Mouse (Mus musculus) large intestine, adult 2 months (tissue): ENCODE data around the gene Gm36210. TPM values are rescaled to one million over a fixed set of nuclear protein-coding genes. Genes with fewer than 3 reads are reported as not detected.
"Not testable (repeated sequence)": the region's sequence is repeated elsewhere in the genome, so short reads cannot be mapped to it uniquely, and the experiment has no call there.

ENCODE experiments used
- DNase-seq: peaks from one replicate; pipeline ENCODE4 v3.0.0-alpha.2; 2012; ENCODE audit warnings: low read depth, low spot score
- WGBS: fragments of 180-500 bp; shearing (Covaris S2); methylation state at CpG from one replicate; pipeline ENCODE4 v1.1.7; 2018; 5-methylcytosine and 5-hydroxymethylcytosine counted together
- polyA plus RNA-seq: library from polyadenylated mRNA; depleted of rRNA; stranded (reverse); fragments of >200 nt; gene quantifications from 2 replicates; pipeline ENCODE4 v1.2.3, GENCODE M21; 2012

Gm36210 gene
- polyA plus RNA-seq, 1 experiment = not detected

GRCm38 (mm10) chr7:4899649-4900522 is 6.4 kb downstream of the Gm36210 start:
- WGBS = 6% methylated on average over 19 of the region's 19 CpGs
- no peak for DNase-seq

DNA sequence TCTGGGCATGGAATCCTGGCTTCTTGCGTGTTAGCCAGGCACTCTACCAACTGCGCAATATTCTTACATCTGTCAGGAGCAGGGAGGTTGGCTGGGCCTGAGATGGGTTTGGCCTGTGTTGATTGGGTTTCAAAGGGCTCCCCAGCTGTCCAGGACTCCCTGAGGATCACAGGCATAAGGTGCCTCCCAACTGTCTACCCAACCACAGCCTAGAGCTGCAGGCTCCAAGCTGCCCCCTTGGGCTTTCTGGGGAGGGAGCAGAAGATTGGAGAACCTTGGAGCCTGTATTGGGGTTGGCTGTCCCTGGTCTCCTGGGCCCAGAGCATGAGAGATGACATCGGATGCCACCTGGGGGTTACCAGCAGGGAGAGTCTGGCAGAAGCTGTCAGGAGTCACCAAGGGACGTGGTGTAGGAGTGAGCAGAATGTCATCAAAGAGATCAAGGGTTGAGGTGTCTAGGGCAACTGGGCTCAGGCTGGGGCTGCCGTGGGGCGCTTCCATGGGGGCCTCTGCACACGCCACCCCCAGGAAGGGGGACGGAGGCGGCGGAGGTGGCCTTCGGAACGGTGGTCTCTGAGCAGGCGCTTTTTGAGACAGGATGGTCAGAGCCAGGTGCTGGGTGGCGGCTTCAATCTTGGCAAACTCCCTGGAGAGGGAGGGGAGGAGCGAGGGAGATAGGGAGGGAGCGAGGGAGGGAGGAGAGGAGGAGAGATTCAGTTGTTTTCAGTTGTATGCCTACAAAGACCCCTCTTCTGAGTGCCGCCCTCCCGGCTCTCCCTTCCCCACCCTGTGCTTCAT is 7.3 kb downstream of the Gm36210 start:
- DNase-seq = no peak
- 27% methylated on average over 18 of the region's 18 CpGs for WGBS

- no peak for DNase-seq
- 55% methylated on average over 11 of the region's 11 CpGs for WGBS
These were observed 11.1 kb downstream of the Gm36210 start for GRCm38 (mm10) chr7:4895186-4895585.

DNA sequence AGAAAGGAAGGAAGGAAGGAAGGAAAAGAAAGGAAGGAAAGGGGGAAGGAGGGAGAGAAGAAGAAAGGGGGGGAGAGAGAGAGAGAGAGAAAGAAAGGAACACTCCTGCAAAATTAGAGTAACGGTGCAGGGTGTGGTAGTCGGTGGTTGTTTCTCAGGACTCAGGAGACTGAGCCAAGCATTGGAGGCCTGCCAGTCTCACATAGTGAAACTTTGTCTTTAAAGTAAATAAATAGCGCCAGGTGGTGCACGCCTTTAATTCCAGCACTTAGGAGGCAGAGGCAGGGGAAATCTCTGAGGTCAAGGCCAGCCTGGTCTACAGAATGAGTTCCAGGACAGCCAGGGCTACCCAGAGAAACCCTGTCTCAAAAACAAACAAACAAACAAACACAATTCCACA is 19.6 kb downstream of the Gm36210 start:
- WGBS = 6% methylated on average over 4 of the region's 4 CpGs
- no peak for DNase-seq

- 41% methylated on average over 1 of the region's 1 CpGs for WGBS
- not testable (repeated sequence) for DNase-seq
These were observed 27.3 kb downstream of the Gm36210 start for GRCm38 (mm10) chr7:4879036-4879435.

- no peak for DNase-seq
These were observed 28.1 kb downstream of the Gm36210 start for GRCm38 (mm10) chr7:4878186-4878585.

GRCm38 (mm10) chr7:4877226-4877625 is 29.1 kb downstream of the Gm36210 start:
- WGBS = 2% methylated on average over 11 of the region's 11 CpGs
- DNase-seq = no peak

DNA sequence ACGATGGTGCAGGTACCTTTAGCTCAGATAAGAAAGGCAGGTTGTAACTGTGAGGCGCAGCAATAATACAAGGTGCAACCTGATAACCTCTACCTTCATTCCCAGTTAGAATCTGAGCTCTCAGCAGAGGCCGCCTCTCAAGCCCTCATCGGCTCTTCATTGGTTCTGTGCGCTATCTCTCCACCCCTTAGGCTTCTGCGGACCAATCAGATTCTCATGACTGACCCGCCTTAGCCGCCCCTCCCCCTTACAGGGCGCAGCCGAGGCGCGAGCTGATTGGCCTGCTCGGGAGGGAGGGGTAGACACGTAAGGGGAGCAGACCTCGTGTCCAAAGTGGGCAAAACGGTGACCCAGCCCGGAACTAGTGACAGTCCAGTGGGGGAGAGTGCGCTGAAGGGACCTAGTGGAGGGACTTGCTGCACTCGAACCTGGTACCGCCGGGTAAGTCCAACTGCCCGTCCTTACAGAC is 29.5 kb downstream of the Gm36210 start, which contains the start of gene Isoc2a:
Gene Isoc2a (plus strand): TSS at position 401 of the 469 bp plus-strand sequence.
- peak; percentile 95 for DNase-seq
- under 1% methylated on average over 22 of the region's 22 CpGs for WGBS

DNA sequence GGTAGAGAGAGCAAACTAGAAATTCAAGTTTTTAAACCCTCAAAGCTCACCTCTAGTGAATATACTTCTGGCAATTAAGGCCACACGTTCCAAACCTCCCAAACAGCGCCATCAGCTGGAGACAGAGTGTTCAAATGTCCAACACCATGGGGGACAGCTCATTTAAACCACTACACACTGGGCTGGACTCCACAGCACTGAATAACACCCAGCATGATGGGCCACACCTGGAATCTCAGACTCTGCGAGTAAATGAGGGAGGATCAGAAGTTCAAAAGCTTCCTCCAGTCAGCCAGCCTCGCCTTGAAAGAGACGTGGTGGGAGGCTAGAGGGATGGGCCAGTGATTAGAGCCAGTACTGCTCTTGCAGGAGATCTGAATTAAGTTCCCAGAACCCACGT is 36.2 kb downstream of the Gm36210 start, which contains the start of gene Isoc2b:
Gene Isoc2b (minus strand): TSS at position 126 of the 400 bp plus-strand sequence.
- 31% methylated on average over 6 of the region's 6 CpGs for WGBS
- no peak for DNase-seq

DNA sequence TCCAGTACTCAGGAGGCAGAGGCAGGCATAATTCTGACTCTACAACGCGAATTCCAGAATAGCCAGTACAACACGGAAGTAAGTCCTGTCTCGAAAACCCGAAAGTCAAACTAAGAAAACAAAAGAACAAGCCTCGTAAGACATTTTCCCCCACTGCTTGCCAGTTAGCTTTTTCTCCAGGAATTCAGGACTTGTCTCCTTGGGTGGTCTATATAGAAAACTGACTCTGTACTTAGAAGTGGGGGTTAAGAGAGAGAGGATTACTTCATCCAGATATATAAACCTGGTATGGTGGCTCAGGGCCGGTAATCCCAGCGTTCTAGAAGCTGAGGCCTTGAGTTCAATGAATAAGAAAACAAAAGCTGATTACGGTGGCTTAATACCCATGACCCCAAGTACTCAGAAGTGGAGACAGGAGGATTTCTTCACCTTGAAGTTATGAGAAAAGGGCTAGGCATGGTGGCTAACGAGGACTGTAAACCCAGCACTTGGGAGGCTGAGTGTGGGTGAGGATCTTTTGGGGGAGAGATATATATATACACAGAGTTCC is 39.6 kb downstream of the Gm36210 start:
- WGBS = 8% methylated on average over 10 of the region's 10 CpGs
- DNase-seq = no peak

- 4% methylated on average over 40 of the region's 40 CpGs for WGBS
- peak; percentile 98 for DNase-seq
These were observed 40.5 kb downstream of the Gm36210 start for GRCm38 (mm10) chr7:4865579-4866493.

GRCm38 (mm10) chr7:4865090-4865489 is 41.2 kb downstream of the Gm36210 start:
- no peak for DNase-seq
- WGBS = 54% methylated on average over 5 of the region's 5 CpGs

DNA sequence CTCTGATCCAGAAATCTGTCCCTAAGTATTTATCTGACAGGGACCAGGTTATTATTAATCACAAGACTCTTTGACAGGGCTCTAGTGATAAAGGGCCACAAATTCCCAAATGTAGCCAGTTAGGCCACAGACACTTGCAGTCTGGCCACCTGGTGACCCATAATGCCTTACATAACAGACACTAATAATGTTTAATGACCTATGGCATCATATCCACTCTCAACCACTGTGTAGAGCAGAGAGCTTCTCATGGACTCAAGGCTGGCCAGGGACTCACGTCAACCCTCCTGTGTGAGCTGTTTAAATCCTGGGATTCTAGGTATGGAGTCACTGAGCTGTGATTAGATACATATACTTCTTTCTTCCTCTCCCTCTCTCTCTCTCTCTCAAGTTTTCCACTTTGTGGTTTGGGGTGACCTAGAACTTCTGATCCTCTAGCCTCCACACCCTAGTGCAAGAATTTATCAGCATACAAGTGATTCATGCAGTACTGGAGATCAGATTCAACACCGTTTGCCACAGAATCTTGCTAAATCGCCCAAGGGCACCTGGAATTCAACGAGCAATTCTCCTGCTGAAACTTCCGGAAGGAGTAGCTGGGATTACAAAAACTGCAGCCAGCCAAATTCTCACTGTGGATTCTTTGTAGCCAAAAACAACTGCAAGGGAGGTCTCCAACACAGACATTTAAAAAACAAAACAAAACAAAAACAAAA is 42.0 kb downstream of the Gm36210 start:
- 88% methylated on average over 5 of the region's 5 CpGs for WGBS
- no peak for DNase-seq

GRCm38 (mm10) chr7:4863541-4864080 is 42.7 kb downstream of the Gm36210 start:
- whole genome bisulfite sequencing = 85% methylated on average over 7 of the region's 7 CpGs
- DNase-seq = no peak

DNA sequence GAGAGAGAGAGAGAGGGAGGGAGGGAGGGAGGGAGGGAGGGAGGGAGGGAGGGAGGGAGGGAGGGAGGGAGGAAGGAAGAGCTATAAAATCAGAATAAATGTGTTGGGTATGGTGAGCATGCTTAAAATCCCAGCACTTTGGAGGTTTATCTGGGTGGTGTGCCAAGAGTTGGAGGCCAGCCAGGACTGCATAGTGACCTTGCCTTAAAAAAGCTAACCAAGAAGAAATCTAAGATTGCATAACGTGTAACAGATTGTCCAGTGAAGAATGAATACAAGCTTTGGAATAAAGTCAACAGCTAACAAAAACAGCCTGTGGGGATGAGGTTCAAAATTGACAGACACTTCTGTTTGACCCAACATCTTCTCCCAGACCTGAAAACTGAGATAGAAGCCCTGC is 43.3 kb downstream of the Gm36210 start:
- WGBS = 7% methylated on average over 1 of the region's 1 CpGs
- DNase-seq = no peak

- DNase-seq = not testable (repeated sequence)
- WGBS = 77% methylated on average over 3 of the region's 3 CpGs
These were observed 45.4 kb downstream of the Gm36210 start for GRCm38 (mm10) chr7:4860926-4861325.

GRCm38 (mm10) chr7:4859418-4859978 is 46.8 kb downstream of the Gm36210 start:
- 45% methylated on average over 12 of the region's 12 CpGs for WGBS
- DNase-seq = no peak

DNA sequence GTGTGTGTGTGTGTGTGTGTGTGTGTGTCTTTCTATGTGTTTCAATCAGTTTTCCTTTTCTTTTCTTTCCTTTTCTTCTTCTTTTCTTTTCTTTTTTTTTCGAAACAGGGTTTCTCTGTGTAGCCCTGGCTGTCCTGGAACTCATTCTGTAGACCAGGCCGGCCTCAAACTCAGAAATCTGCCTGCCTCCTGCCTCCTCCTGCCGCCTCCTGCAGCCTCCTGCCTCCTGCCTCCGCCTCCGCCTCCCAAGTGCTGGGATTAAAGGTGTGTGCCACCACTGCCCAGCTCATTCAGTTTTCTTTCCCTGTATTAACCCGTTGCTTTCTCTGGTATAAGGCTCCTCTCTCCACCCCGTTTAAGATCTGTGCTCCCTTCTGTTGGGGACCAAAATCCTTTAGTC is 49.0 kb downstream of the Gm36210 start:
- DNase-seq = no peak
- 76% methylated on average over 7 of the region's 7 CpGs for WGBS
